Mouse (Mus musculus): ENCODE results near the gene Dnmt1. TPM values are rescaled to one million over a fixed set of nuclear protein-coding genes. Genes with fewer than 3 reads are reported as not detected.
"Not testable (repeated sequence)": the region's sequence is repeated elsewhere in the genome, so short reads cannot be mapped to it uniquely, and the experiment has no call there.

Gene Dnmt1
- 10 to 100 TPM; 34.5 to 36.2 TPM for total RNA-seq (2021)
- long read RNA-seq, experiment 1, full-length matches to known transcripts, result 5 of 25 reads
- long read RNA-seq, experiment 1, partial matches to known transcripts, result 15 of 25 reads
- long read RNA-seq, experiment 1, other reads (novel, unspliced or antisense), result 5 of 25 reads
- long read RNA-seq, experiment 2, full-length matches to known transcripts, result 6 of 17 reads
- long read RNA-seq, experiment 2, partial matches to known transcripts, result 6 of 17 reads
- long read RNA-seq, experiment 2, other reads (novel, unspliced or antisense), result 5 of 17 reads

GRCm38 (mm10) chr9:20959430-20959938 is at the start of gene Dnmt1:
Gene Dnmt1 (minus strand): TSS chr9:20959888.
- no peak within 1 kb of the TSS for H3K4me3 ChIP-seq
- TF ChIP-seq CTCF (conservative IDR thresholded peaks at IDR 0.05), result no peak
- H3K27ac ChIP-seq, result no peak within 1 kb of the TSS
- DNase-seq (ENCODE audit: low spot score in 2 of 2), result no peak

GRCm38 (mm10) chr9:21008007-21008406 is 48.3 kb upstream of the Dnmt1 start:
- DNase-seq (ENCODE audit: low spot score in 2 of 2), result no peak
- TF ChIP-seq CTCF (conservative IDR thresholded peaks at IDR 0.05), result peak; percentile 61
- H3K27ac ChIP-seq, result no peak overlapping the region
- no peak overlapping the region for H3K4me3 ChIP-seq

- H3K27ac ChIP-seq, result no peak overlapping the region
- no peak overlapping the region for H3K4me3 ChIP-seq
- no peak for DNase-seq (ENCODE audit: low spot score in 2 of 2)
- no peak for TF ChIP-seq CTCF (conservative IDR thresholded peaks at IDR 0.05)
These were observed 47.7 kb upstream of the Dnmt1 start for GRCm38 (mm10) chr9:21007313-21007952.

- peak; percentile 16; the same call in 1 of the 2 replicates for TF ChIP-seq CTCF (conservative IDR thresholded peaks at IDR 0.05)
These were observed 43.2 kb upstream of the Dnmt1 start, which contains the start of gene Mrpl4 for GRCm38 (mm10) chr9:21002627-21003551. Gene Mrpl4 (plus strand): TSS chr9:21002738.

GRCm38 (mm10) chr9:21002270-21002626 is 42.6 kb upstream of the Dnmt1 start:
- Histone ChIP-seq H3K27ac (peak overlapping the region; percentile 94), H3K4me3 (peak overlapping the region; percentile 74)
- DNase-seq (ENCODE audit: low spot score in 2 of 2), result no peak
- TF ChIP-seq CTCF (conservative IDR thresholded peaks at IDR 0.05), result no peak

More at GRCm38 (mm10) chr9:21002627-21003551, 43.2 kb upstream of the Dnmt1 start, which contains the start of gene Mrpl4:
- H3K4me3 ChIP-seq, result peak within 1 kb of the TSS; percentile 74
- H3K27ac ChIP-seq, result peak within 1 kb of the TSS; percentile 94
- DNase-seq (ENCODE audit: low spot score in 2 of 2), result peak; percentile 88 to 94

- no peak for TF ChIP-seq CTCF (conservative IDR thresholded peaks at IDR 0.05)
- DNase-seq (ENCODE audit: low spot score in 2 of 2), result no peak
- Histone ChIP-seq H3K27ac (no peak overlapping the region; the same call in 1 of the 2 replicates), H3K4me3 (peak overlapping the region; percentile 74; the same call in 1 of the 2 replicates)
These were observed 42.0 kb upstream of the Dnmt1 start for GRCm38 (mm10) chr9:21001651-21002200.

GRCm38 (mm10) chr9:21000811-21001210 is 41.1 kb upstream of the Dnmt1 start:
- DNase-seq (ENCODE audit: low spot score in 2 of 2), result no peak
- Histone ChIP-seq H3K27ac (no peak overlapping the region), H3K4me3 (no peak overlapping the region)
- TF ChIP-seq CTCF (conservative IDR thresholded peaks at IDR 0.05), result peak; percentile 59

GRCm38 (mm10) chr9:20998337-20998736 is 38.6 kb upstream of the Dnmt1 start:
- H3K4me3 ChIP-seq; DNase-seq (ENCODE audit: low spot score in 2 of 2); H3K27ac ChIP-seq: not testable (repeated sequence)
- peak; percentile 75 for TF ChIP-seq CTCF (conservative IDR thresholded peaks at IDR 0.05)

- H3K27ac ChIP-seq, result no peak overlapping the region
- TF ChIP-seq CTCF (conservative IDR thresholded peaks at IDR 0.05), result no peak
- no peak for DNase-seq (ENCODE audit: low spot score in 2 of 2)
- no peak overlapping the region for H3K4me3 ChIP-seq
These were observed 37.4 kb upstream of the Dnmt1 start for GRCm38 (mm10) chr9:20997065-20997464.

- H3K4me3 ChIP-seq, result no peak overlapping the region
- H3K27ac ChIP-seq, result no peak overlapping the region
- TF ChIP-seq CTCF (conservative IDR thresholded peaks at IDR 0.05), result no peak
- DNase-seq (ENCODE audit: low spot score in 2 of 2), result no peak
These were observed 35.4 kb upstream of the Dnmt1 start for GRCm38 (mm10) chr9:20995069-20995468.

- no peak for TF ChIP-seq CTCF (conservative IDR thresholded peaks at IDR 0.05)
- DNase-seq (ENCODE audit: low spot score in 2 of 2), result no peak
- Histone ChIP-seq H3K27ac (no peak overlapping the region), H3K4me3 (no peak overlapping the region)
These were observed 33.6 kb upstream of the Dnmt1 start for GRCm38 (mm10) chr9:20993165-20993898.

- DNase-seq (ENCODE audit: low spot score in 2 of 2), result no peak
- no peak overlapping the region for H3K4me3 ChIP-seq
- TF ChIP-seq CTCF (conservative IDR thresholded peaks at IDR 0.05), result no peak
These were observed 31.9 kb upstream of the Dnmt1 start for GRCm38 (mm10) chr9:20991587-20991986.

More at GRCm38 (mm10) chr9:20991587-20991986, 31.9 kb upstream of the Dnmt1 start:
- no peak overlapping the region for H3K27ac ChIP-seq
